Mouse (Mus musculus): ENCODE data around the gene Atr.
"Not testable (repeated sequence)": the region's sequence is repeated elsewhere in the genome, so short reads cannot be mapped to it uniquely, and the experiment has no call there.

Atr gene

GRCm38 (mm10) chr9:95932855-95933254, 75.5 kb downstream of the Atr start:
- no peak for DNase-seq (ENCODE audit: low spot score in 2 of 2)

DNA sequence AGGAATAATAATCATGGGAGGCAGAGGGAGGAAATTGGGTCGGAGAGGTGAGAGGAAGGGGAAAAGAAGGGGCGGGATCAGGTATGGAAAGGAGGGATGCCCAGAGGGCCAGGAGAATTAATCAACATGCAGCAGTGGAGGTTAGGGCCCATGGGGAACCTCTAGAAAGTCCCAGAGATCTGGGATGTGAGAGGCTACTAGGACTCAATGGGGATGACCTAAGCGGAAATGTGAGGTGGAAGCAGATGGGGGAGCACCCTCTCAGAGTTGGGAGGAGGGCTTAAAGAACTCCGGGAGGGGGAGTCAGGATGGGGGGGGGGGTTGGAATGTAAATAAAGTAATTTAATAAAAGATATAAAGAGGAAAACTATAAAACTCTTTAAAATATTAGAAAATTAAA, 96.3 kb downstream of the Atr start:
- DNase-seq (ENCODE audit: low spot score in 2 of 2), result no peak

DNA sequence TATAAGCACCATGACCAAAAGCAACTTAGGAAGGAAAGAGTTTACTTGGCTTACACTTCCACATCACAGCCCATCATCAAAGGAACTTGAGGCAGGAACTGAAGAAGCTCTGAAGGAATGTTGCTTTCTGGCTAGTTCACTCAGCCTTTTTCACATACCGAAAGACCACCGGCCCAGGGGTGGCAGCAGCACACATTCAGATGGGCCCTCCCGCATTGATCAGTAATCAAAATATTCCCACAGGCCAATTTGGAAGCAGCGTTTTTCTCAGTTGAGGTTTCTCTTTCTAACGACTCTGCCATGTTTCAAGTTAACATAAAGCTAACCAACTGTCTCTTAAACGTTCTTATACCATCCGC, 96.8 kb downstream of the Atr start:
- DNase-seq (ENCODE audit: low spot score in 2 of 2), result peak in 1 of 2 experiments; percentile 18

DNA sequence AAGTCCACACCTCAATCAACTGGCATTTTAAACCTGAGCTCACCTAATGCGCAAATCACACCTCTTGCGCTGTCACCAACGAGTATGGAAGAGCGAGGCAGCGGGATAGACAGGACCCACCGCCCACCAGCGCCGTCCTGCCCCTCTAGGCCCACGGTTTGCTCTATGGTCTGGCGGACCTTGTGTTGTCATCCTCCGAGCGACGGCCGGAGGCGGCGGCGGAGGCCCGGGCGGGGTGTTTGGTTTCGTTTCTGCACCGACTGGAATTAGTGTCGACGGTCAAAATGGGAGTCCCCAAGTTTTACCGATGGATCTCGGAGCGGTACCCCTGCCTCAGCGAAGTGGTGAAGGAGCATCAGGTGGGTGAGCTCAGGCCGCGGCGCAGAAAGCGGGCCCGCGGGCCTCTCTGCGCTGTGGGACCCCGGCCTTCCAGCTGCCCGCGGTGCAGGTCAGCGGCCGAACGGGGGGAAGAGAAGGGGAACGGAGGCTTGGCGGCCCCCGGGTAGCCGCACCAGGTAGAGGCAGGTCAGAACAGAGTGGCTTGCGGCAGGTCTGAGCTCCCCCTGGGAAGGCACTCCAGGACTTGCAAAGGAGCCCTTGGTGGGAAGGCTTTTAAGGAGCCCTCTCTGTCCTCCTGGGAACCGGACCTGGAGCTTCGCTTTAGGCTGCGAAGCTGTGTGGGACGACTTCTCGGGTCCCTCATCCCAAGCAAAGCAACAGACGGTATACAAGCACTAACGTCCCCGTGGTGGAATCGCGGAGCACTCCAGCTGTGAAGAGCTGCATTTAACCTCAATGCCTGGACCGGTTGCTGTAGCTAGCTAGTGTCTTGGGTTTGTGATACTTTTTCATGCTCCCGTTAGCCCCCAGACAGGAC, 97.4 kb downstream of the Atr start, which contains the start of gene Xrn1:
Xrn1 (plus strand) TSS at position 176 of the 877 bp plus-strand sequence.
- peak; percentile 87 to 90 for DNase-seq (ENCODE audit: low spot score in 2 of 2)

DNA sequence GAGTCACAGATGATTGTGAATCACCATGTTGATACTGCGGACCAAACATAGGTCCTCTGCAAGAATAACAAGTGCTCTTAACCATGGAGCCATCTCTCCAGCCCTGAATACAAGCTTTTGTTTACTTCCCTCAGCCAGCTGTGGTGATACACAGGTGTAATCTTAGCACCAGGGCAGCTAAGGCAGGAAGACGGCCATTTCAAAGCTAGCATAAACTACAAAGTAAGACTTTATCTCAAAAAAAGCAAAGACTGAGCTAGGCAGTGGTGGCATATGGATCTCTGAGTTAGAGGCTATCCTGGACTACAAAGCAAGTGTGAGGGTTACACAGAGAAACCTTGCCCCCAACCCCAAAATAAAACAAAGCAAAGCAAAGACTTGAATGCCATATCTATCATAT, 100.2 kb downstream of the Atr start:
- DNase-seq (ENCODE audit: low spot score in 2 of 2), result no peak

- no peak for DNase-seq (ENCODE audit: low spot score in 2 of 2)
Measured at GRCm38 (mm10) chr9:95958041-95958730, 100.8 kb downstream of the Atr start.

- DNase-seq (ENCODE audit: low spot score in 2 of 2), result not testable (repeated sequence)
Measured at GRCm38 (mm10) chr9:95958731-95959105, 101.3 kb downstream of the Atr start.

DNA sequence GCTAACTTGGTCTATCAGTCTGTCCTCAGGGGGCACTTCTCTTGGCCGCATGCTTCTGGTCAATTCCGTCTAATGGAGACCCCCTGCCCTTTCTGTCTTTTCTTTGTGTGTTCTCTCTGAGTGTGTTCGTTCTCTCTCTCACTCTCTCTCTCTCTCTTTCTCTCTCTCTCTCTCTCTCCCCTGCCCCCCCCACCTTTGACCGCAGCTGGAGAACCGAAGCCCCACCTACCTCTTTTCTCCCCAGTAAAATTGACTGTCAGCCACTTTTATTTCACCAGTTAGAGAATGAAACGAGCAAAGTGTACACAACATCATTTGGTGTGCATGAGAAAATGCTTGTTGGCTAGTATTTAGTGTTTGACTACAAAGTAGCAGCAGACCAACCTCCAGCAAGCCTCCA, 101.8 kb downstream of the Atr start:
- DNase-seq (ENCODE audit: low spot score in 2 of 2), result no peak

DNA sequence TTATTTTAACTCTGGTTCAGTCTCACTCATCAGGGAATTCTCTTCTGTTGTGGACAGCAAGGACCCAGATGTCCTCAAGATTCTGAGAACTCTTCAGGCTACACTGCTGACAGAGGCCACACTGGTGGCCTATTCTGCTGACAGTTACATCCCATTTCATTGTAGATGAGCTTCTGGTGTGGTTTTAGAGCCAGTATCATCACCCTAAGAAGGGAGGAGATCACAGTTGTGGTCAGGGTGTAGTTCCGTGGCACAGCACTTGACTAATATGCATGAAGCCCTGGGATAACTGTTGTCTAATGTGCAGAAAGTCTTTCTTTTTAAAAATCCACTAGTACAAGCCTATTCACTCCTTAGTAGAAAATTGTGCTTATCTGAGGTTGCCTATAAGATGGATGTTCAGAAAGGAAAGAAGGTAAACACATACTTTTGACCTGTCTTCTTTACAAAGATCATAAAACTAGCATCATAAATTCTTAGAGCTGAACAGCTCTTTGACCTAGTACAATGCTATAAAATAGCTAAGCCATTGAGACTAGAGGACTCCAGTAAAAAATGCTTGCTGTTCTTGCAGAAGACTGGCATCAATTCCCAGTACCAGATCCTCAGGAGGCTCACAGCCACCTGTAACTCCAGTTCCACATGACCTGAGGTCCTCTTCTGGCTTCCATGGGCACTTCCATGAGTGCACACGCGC, 102.5 kb downstream of the Atr start:
- no peak for DNase-seq (ENCODE audit: low spot score in 2 of 2)

- DNase-seq (ENCODE audit: low spot score in 2 of 2), result no peak
Measured at GRCm38 (mm10) chr9:95961058-95961457, 103.7 kb downstream of the Atr start.

GRCm38 (mm10) chr9:95964037-95964436, 106.6 kb downstream of the Atr start:
- DNase-seq (ENCODE audit: low spot score in 2 of 2), result no peak

DNA sequence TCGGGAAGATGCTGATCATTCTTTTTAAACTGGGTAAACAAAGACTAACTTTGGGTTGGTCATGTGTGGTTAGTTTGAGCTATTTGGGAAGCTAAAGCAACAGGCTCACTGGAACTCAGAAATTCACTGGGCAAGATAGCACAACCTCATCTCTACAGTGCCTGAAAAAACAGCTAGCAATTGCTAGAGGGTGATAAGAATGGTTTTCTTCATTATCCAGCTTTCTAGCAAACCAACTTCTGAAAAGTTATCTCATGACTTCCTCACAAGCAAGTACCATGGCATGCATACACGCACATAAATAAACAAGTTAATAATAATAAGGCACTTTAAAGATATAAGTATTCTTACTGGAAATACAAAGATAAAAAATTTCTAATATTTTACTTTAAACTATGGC, 120.9 kb downstream of the Atr start:
- no peak for DNase-seq (ENCODE audit: low spot score in 2 of 2)

DNA sequence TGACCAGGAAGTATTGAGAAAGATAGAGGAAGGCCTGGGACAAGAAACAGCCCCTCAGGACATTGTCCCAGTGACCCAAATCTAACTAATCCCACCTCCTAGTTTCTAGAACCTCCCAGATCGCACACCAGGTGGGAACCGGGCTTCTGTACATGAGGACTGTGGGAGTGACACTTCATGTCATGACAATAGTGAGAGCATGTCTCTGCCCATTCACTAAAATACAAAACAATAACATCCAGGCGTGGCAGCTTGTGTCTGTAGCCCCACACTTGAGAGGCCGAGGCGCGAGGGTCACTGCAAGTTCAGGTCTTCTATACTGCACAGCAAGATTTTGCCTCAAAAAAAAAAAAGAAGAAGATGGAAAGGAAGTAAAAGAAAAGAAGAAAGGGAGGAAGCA, 122.5 kb downstream of the Atr start:
- DNase-seq (ENCODE audit: low spot score in 2 of 2), result no peak

- DNase-seq (ENCODE audit: low spot score in 2 of 2), result no peak
Measured at GRCm38 (mm10) chr9:95992255-95992654, 134.9 kb downstream of the Atr start.
